Mouse (Mus musculus): ENCODE data around the gene Gm21972. TPM values are rescaled to one million over a fixed set of nuclear protein-coding genes. Genes with fewer than 3 reads are reported as not detected.

Gm21972 gene
- polyA plus RNA-seq, 1 experiment from 2014 or later = 0.51 TPM

- peak within 1 kb of the TSS; percentile 81 for H3K4me2 ChIP-seq (ENCODE audit: low read depth, low read length)
- peak within 1 kb of the TSS; percentile 77 for H3K9ac ChIP-seq (ENCODE audit: low read depth, low read length)
- H3K9me3 ChIP-seq (ENCODE audit: control insufficient read depth, low read length) = no peaks in the 10 kb centered on the region
- ATAC-seq (ENCODE audit: low read depth) (peak; percentile 100), DNase-seq (ENCODE audit: low spot score) (peak; percentile 99)
- H3K4me1 ChIP-seq (ENCODE audit: control insufficient read depth, insufficient read depth, low read length) = 0 out of 2 replicates have a peak, but pooled peaks cover 2% of the 10 kb centered on the region
- no peaks in the 10 kb centered on the region for H3K27me3 ChIP-seq (replicated peaks; ENCODE audit: control insufficient read depth, insufficient read depth, low read length)
- H3K4me3 ChIP-seq (ENCODE audit: low read depth, low read length) = peak within 1 kb of the TSS; percentile 80
- H3K27ac ChIP-seq (replicated peaks; ENCODE audit: low read depth, low read length) = peak within 1 kb of the TSS; percentile 93
- 4% methylated on average over 36 of the region's 40 CpGs for WGBS
- no peaks in the 10 kb centered on the region for H3K36me3 ChIP-seq (ENCODE audit: control insufficient read depth, insufficient read depth, low read length)
Observed at GRCm38 (mm10) chr1:86154133-86154823, 20.8 kb downstream of the Gm21972 start, which contains the start of gene Armc9. Gene Armc9 (plus strand): TSS chr1:86154780.

- H3K27ac ChIP-seq (replicated peaks; ENCODE audit: low read depth, low read length) = no peak overlapping the region
- H3K9ac ChIP-seq (ENCODE audit: low read depth, low read length) = peak overlapping the region; percentile 77
- DNase-seq (ENCODE audit: low spot score) (no peak), ATAC-seq (ENCODE audit: low read depth) (no peak)
- peak overlapping the region; percentile 80 for H3K4me3 ChIP-seq (ENCODE audit: low read depth, low read length)
- peak overlapping the region; percentile 81 for H3K4me2 ChIP-seq (ENCODE audit: low read depth, low read length)
- 0 out of 2 replicates have a peak, but pooled peaks cover 2% of the 10 kb centered on the region for H3K4me1 ChIP-seq (ENCODE audit: control insufficient read depth, insufficient read depth, low read length)
- H3K9me3 ChIP-seq (ENCODE audit: control insufficient read depth, low read length) = no peaks in the 10 kb centered on the region
- no peaks in the 10 kb centered on the region for H3K36me3 ChIP-seq (ENCODE audit: control insufficient read depth, insufficient read depth, low read length)
- no peaks in the 10 kb centered on the region for H3K27me3 ChIP-seq (replicated peaks; ENCODE audit: control insufficient read depth, insufficient read depth, low read length)
- WGBS = 0% methylated on average over 1 of the region's 18 CpGs
Observed at GRCm38 (mm10) chr1:86154824-86155164, 21.4 kb downstream of the Gm21972 start.

GRCm38 (mm10) chr1:86156075-86156474 lies 22.6 kb downstream of the Gm21972 start:
- Histone ChIP-seq H3K4me3 (ENCODE audit: low read depth, low read length) (no peak overlapping the region), H3K9ac (ENCODE audit: low read depth, low read length) (0 out of 2 replicates have a peak overlapping the region, but pooled peaks have one; percentile 30), H3K4me2 (ENCODE audit: low read depth, low read length) (no peak overlapping the region), H3K36me3 (ENCODE audit: control insufficient read depth, insufficient read depth, low read length) (peaks cover 12% of the 10 kb centered on the region), H3K27me3 (replicated peaks; ENCODE audit: control insufficient read depth, insufficient read depth, low read length) (no peaks in the 10 kb centered on the region), H3K27ac (replicated peaks; ENCODE audit: low read depth, low read length) (no peak overlapping the region), H3K9me3 (ENCODE audit: control insufficient read depth, low read length) (no peaks in the 10 kb centered on the region), H3K4me1 (ENCODE audit: control insufficient read depth, insufficient read depth, low read length) (0 out of 2 replicates have a peak, but pooled peaks cover 2% of the 10 kb centered on the region)
- DNase-seq (ENCODE audit: low spot score) (no peak), ATAC-seq (ENCODE audit: low read depth) (no peak)
- WGBS = 83% methylated on average over 3 of the region's 3 CpGs

- DNase-seq (ENCODE audit: low spot score) = no peak
- no peak overlapping the region for H3K27ac ChIP-seq (replicated peaks; ENCODE audit: low read depth, low read length)
- H3K4me3 ChIP-seq (ENCODE audit: low read depth, low read length) = no peak overlapping the region
- H3K36me3 ChIP-seq (ENCODE audit: control insufficient read depth, insufficient read depth, low read length) = peaks cover 17% of the 10 kb centered on the region
- H3K9ac ChIP-seq (ENCODE audit: low read depth, low read length) = 0 out of 2 replicates have a peak overlapping the region, but pooled peaks have one; percentile 30
- H3K27me3 ChIP-seq (replicated peaks; ENCODE audit: control insufficient read depth, insufficient read depth, low read length) = no peaks in the 10 kb centered on the region
- H3K4me2 ChIP-seq (ENCODE audit: low read depth, low read length) = no peak overlapping the region
- 0 out of 2 replicates have a peak, but pooled peaks cover 2% of the 10 kb centered on the region for H3K4me1 ChIP-seq (ENCODE audit: control insufficient read depth, insufficient read depth, low read length)
- no peak for ATAC-seq (ENCODE audit: low read depth)
- WGBS = 82% methylated on average over 6 of the region's 6 CpGs
- no peaks in the 10 kb centered on the region for H3K9me3 ChIP-seq (ENCODE audit: control insufficient read depth, low read length)
Observed at GRCm38 (mm10) chr1:86156595-86156994, 23.2 kb downstream of the Gm21972 start.

GRCm38 (mm10) chr1:86160059-86160458 lies 26.6 kb downstream of the Gm21972 start:
- Histone ChIP-seq H3K9me3 (ENCODE audit: control insufficient read depth, low read length) (no peaks in the 10 kb centered on the region), H3K27me3 (replicated peaks; ENCODE audit: control insufficient read depth, insufficient read depth, low read length) (no peaks in the 10 kb centered on the region), H3K27ac (replicated peaks; ENCODE audit: low read depth, low read length) (no peak overlapping the region), H3K9ac (ENCODE audit: low read depth, low read length) (no peak overlapping the region), H3K4me1 (ENCODE audit: control insufficient read depth, insufficient read depth, low read length) (0 out of 2 replicates have a peak, but pooled peaks cover 2% of the 10 kb centered on the region), H3K4me2 (ENCODE audit: low read depth, low read length) (no peak overlapping the region), H3K4me3 (ENCODE audit: low read depth, low read length) (no peak overlapping the region), H3K36me3 (ENCODE audit: control insufficient read depth, insufficient read depth, low read length) (peaks cover 46% of the 10 kb centered on the region)
- no peak for DNase-seq (ENCODE audit: low spot score)
- no peak for ATAC-seq (ENCODE audit: low read depth)
- WGBS = 92% methylated on average over 6 of the region's 6 CpGs

GRCm38 (mm10) chr1:86160479-86160878 lies 27.0 kb downstream of the Gm21972 start:
- ATAC-seq (ENCODE audit: low read depth) = no peak
- H3K9me3 ChIP-seq (ENCODE audit: control insufficient read depth, low read length) = no peaks in the 10 kb centered on the region
- H3K27ac ChIP-seq (replicated peaks; ENCODE audit: low read depth, low read length) = no peak overlapping the region
- peaks cover 50% of the 10 kb centered on the region for H3K36me3 ChIP-seq (ENCODE audit: control insufficient read depth, insufficient read depth, low read length)
- no peak overlapping the region for H3K4me3 ChIP-seq (ENCODE audit: low read depth, low read length)
- no peaks in the 10 kb centered on the region for H3K27me3 ChIP-seq (replicated peaks; ENCODE audit: control insufficient read depth, insufficient read depth, low read length)
- no peak for DNase-seq (ENCODE audit: low spot score)
- WGBS = 93% methylated on average over 5 of the region's 5 CpGs
- no peak overlapping the region for H3K9ac ChIP-seq (ENCODE audit: low read depth, low read length)
- no peak overlapping the region for H3K4me2 ChIP-seq (ENCODE audit: low read depth, low read length)
- no peaks in the 10 kb centered on the region for H3K4me1 ChIP-seq (ENCODE audit: control insufficient read depth, insufficient read depth, low read length)

- Histone ChIP-seq H3K4me2 (ENCODE audit: low read depth, low read length) (no peak overlapping the region), H3K27ac (replicated peaks; ENCODE audit: low read depth, low read length) (no peak overlapping the region), H3K36me3 (ENCODE audit: control insufficient read depth, insufficient read depth, low read length) (peaks cover 53% of the 10 kb centered on the region), H3K27me3 (replicated peaks; ENCODE audit: control insufficient read depth, insufficient read depth, low read length) (no peaks in the 10 kb centered on the region), H3K4me1 (ENCODE audit: control insufficient read depth, insufficient read depth, low read length) (no peaks in the 10 kb centered on the region), H3K9ac (ENCODE audit: low read depth, low read length) (no peak overlapping the region), H3K4me3 (ENCODE audit: low read depth, low read length) (no peak overlapping the region), H3K9me3 (ENCODE audit: control insufficient read depth, low read length) (no peaks in the 10 kb centered on the region)
- ATAC-seq (ENCODE audit: low read depth) (no peak), DNase-seq (ENCODE audit: low spot score) (no peak)
- WGBS = 95% methylated on average over 5 of the region's 5 CpGs
Observed at GRCm38 (mm10) chr1:86161061-86161460, 27.6 kb downstream of the Gm21972 start.

- no peaks in the 10 kb centered on the region for H3K27me3 ChIP-seq (replicated peaks; ENCODE audit: control insufficient read depth, insufficient read depth, low read length)
- no peak overlapping the region for H3K27ac ChIP-seq (replicated peaks; ENCODE audit: low read depth, low read length)
- 98% methylated on average over 5 of the region's 5 CpGs for WGBS
- no peak overlapping the region for H3K4me3 ChIP-seq (ENCODE audit: low read depth, low read length)
- H3K9ac ChIP-seq (ENCODE audit: low read depth, low read length) = no peak overlapping the region
- no peaks in the 10 kb centered on the region for H3K4me1 ChIP-seq (ENCODE audit: control insufficient read depth, insufficient read depth, low read length)
- no peaks in the 10 kb centered on the region for H3K9me3 ChIP-seq (ENCODE audit: control insufficient read depth, low read length)
- peaks cover 33% of the 10 kb centered on the region for H3K36me3 ChIP-seq (ENCODE audit: control insufficient read depth, insufficient read depth, low read length)
- H3K4me2 ChIP-seq (ENCODE audit: low read depth, low read length) = no peak overlapping the region
- ATAC-seq (ENCODE audit: low read depth) (no peak), DNase-seq (ENCODE audit: low spot score) (no peak)
Observed at GRCm38 (mm10) chr1:86174602-86175001, 41.2 kb downstream of the Gm21972 start.

- no peak overlapping the region for H3K9ac ChIP-seq (ENCODE audit: low read depth, low read length)
- no peak for ATAC-seq (ENCODE audit: low read depth)
- 95% methylated on average over 2 of the region's 2 CpGs for WGBS
- DNase-seq (ENCODE audit: low spot score) = no peak
- no peaks in the 10 kb centered on the region for H3K4me1 ChIP-seq (ENCODE audit: control insufficient read depth, insufficient read depth, low read length)
- H3K4me3 ChIP-seq (ENCODE audit: low read depth, low read length) = no peak overlapping the region
- H3K27ac ChIP-seq (replicated peaks; ENCODE audit: low read depth, low read length) = no peak overlapping the region
- no peaks in the 10 kb centered on the region for H3K27me3 ChIP-seq (replicated peaks; ENCODE audit: control insufficient read depth, insufficient read depth, low read length)
- H3K4me2 ChIP-seq (ENCODE audit: low read depth, low read length) = no peak overlapping the region
- peaks cover 27% of the 10 kb centered on the region for H3K36me3 ChIP-seq (ENCODE audit: control insufficient read depth, insufficient read depth, low read length)
- no peaks in the 10 kb centered on the region for H3K9me3 ChIP-seq (ENCODE audit: control insufficient read depth, low read length)
Observed at GRCm38 (mm10) chr1:86176066-86176465, 42.6 kb downstream of the Gm21972 start.
